Mouse (Mus musculus) megakaryocyte, embryonic 14.5 days (primary cell): Measurements from ENCODE around the gene Olfr65. TPM values are rescaled to one million over a fixed set of nuclear protein-coding genes. Genes with fewer than 3 reads are reported as not detected.
A peak's percentile ranks its signal among the peaks of the same experiment; 100 is the strongest.

Experiments
- H3K27me3 ChIP-seq: replicated peaks from 2 replicates; pipeline ENCODE3; 2012; ENCODE audit warnings: inconsistent platforms
- H3K36me3 ChIP-seq: replicated peaks from 2 replicates; pipeline ENCODE3; 2012; ENCODE audit warnings: low read length, inconsistent platforms, mixed read lengths
- H3K4me1 ChIP-seq: 2 replicates; pipeline ENCODE4 v1.6.1; 2012; ENCODE audit warnings: inconsistent platforms
- H3K4me3 ChIP-seq: replicated peaks from 2 replicates; pipeline ENCODE3; 2012; ENCODE audit warnings: moderate library complexity, mild to moderate bottlenecking, inconsistent platforms
- H3K9me3 ChIP-seq: 2 replicates; pipeline ENCODE4 v1.6.1; 2012; ENCODE audit warnings: inconsistent platforms
- FLI1 ChIP-seq: IDR thresholded peaks from 2 replicates; pipeline ENCODE4 v1.6.1; 2012; ENCODE audit warnings: low read length, inconsistent platforms, mixed read lengths
- GATA1 ChIP-seq: IDR thresholded peaks from 3 replicates; pipeline ENCODE4 v1.6.1; 2012; ENCODE audit warnings: mixed read lengths, low read length, inconsistent platforms, borderline replicate concordance
- polyA plus RNA-seq: library from polyadenylated mRNA; stranded (reverse); fragments of >175 nt; gene quantifications from 2 replicates; pipeline ENCODE4 v1.2.3, GENCODE M21; 2012; ENCODE audit warnings: low replicate concordance; ENCODE audit not compliant: insufficient read depth

Olfr65 gene
- polyA plus RNA-seq, result not detected in 2 replicates

- TF ChIP-seq GATA1 (no peak), FLI1 (no peak)
- no peaks in the 10 kb centered on the region for H3K36me3 ChIP-seq
- no peak within 1 kb of the TSS for H3K4me3 ChIP-seq
- no peaks in the 10 kb centered on the region for H3K27me3 ChIP-seq
- H3K4me1 ChIP-seq, result no peaks in the 10 kb centered on the region
- no peaks in the 10 kb centered on the region for H3K9me3 ChIP-seq
Observed at GRCm38 (mm10) chr7:103903187-103903586, at the start of gene Olfr65. Gene Olfr65, plus strand, starts transcription at chr7:103903487.

DNA sequence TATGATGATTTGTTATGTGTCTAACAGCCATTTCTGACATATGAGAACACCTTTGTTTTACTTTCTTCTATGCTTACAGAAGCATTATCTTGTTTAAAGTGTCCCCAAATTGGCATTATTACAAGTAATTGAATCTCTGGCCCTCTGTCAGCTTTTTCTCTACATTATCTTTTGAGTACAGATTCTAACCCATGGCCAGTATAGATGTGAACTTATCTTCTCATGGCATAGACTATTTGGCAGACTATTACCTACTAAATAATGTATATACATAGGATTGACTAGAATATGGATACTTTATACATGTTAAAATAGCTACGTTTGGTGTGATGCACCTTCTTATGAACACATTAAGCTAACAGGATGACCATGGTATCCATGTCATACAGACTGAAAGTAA is 48.6 kb upstream of the Olfr65 start:
- Histone ChIP-seq H3K36me3 (no peaks in the 10 kb centered on the region), H3K27me3 (no peaks in the 10 kb centered on the region), H3K4me3 (no peak overlapping the region), H3K4me1 (peaks cover 26% of the 10 kb centered on the region), H3K9me3 (no peaks in the 10 kb centered on the region)
- TF ChIP-seq FLI1, result no peak
- TF ChIP-seq GATA1, result no peak

DNA sequence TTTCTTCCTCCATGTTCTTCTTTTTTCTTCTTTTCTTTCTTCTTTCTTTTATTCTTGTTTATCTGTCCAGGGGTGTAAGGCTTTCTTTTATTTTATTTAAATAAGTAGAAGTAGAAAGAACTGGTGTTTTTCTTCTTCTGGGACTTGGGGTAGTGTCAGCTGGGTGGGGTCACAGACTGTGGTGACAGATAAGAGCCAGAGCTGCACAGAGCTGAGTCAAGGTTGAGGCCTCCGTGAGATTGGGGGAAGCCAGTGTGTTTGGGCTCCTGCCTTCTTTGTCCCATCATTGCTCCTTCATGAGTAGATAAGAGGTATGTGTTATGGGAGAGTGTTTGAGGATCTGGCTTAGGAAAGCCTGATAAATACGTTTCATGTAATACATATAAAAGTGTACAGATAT is 44.2 kb upstream of the Olfr65 start:
- Histone ChIP-seq H3K9me3 (no peaks in the 10 kb centered on the region), H3K4me1 (peaks cover 54% of the 10 kb centered on the region), H3K36me3 (no peaks in the 10 kb centered on the region), H3K4me3 (peak overlapping the region; percentile 73), H3K27me3 (no peaks in the 10 kb centered on the region)
- no peak for TF ChIP-seq FLI1
- no peak for TF ChIP-seq GATA1

- no peak overlapping the region for H3K4me3 ChIP-seq
- no peaks in the 10 kb centered on the region for H3K36me3 ChIP-seq
- no peaks in the 10 kb centered on the region for H3K9me3 ChIP-seq
- TF ChIP-seq FLI1 (no peak), GATA1 (no peak)
- no peaks in the 10 kb centered on the region for H3K27me3 ChIP-seq
- H3K4me1 ChIP-seq, result peaks cover 58% of the 10 kb centered on the region
Observed at GRCm38 (mm10) chr7:103860855-103861254, 42.4 kb upstream of the Olfr65 start.

GRCm38 (mm10) chr7:103861531-103861930 is 41.8 kb upstream of the Olfr65 start:
- Histone ChIP-seq H3K27me3 (no peaks in the 10 kb centered on the region), H3K9me3 (no peaks in the 10 kb centered on the region), H3K4me1 (peaks cover 61% of the 10 kb centered on the region), H3K36me3 (no peaks in the 10 kb centered on the region), H3K4me3 (no peak overlapping the region)
- no peak for TF ChIP-seq FLI1
- no peak for TF ChIP-seq GATA1

- peaks cover 62% of the 10 kb centered on the region for H3K4me1 ChIP-seq
Observed at GRCm38 (mm10) chr7:103865716-103866115, 37.6 kb upstream of the Olfr65 start.

DNA sequence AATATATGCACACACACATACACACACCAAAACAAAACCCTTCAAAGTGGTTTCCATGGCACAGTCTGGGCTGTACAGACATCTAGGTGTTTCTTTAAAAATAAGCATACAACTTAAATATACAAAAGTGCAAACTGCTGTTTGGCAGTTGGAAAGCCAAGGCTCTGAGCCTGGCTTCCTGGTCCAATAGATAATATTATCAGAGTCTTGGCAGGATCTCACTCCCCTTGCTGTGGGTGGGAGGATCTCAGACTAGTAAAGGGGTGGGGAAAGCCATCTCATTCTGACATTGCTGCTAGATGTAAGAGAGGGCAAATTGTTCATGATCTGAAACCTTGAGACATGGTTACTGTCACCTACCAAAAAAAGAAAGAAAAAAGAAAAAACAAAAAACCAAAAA is 32.6 kb upstream of the Olfr65 start:
- Histone ChIP-seq H3K9me3 (no peaks in the 10 kb centered on the region), H3K36me3 (no peaks in the 10 kb centered on the region), H3K4me1 (peaks cover 43% of the 10 kb centered on the region), H3K4me3 (no peak overlapping the region), H3K27me3 (no peaks in the 10 kb centered on the region)
- TF ChIP-seq FLI1, result no peak
- TF ChIP-seq GATA1, result no peak

More at GRCm38 (mm10) chr7:103865716-103866115, 37.6 kb upstream of the Olfr65 start:
- Histone ChIP-seq H3K9me3 (no peaks in the 10 kb centered on the region), H3K27me3 (no peaks in the 10 kb centered on the region), H3K4me3 (no peak overlapping the region), H3K36me3 (no peaks in the 10 kb centered on the region)
- TF ChIP-seq GATA1 (no peak), FLI1 (no peak)

DNA sequence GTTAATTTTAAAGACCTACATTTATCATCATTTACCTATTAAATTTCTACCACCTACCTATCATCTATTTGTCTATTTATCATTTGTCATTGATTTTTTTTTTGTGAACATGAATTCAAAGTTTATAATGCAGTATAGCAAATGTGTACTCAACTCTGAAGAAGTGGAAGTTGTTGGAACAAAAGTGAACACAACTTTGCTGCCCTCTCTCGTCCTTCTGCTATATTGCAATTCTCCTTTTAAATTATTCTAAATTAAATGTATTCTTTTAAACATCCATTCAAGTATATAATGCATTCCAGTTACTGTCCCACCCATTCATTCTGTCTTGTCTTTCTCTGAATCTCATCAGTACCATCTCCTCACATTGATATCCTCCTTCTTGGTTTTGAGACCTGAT is 30.2 kb upstream of the Olfr65 start:
- H3K36me3 ChIP-seq, result no peaks in the 10 kb centered on the region
- TF ChIP-seq FLI1 (no peak), GATA1 (no peak)
- H3K9me3 ChIP-seq, result no peaks in the 10 kb centered on the region
- peaks cover 32% of the 10 kb centered on the region for H3K4me1 ChIP-seq
- no peak overlapping the region for H3K4me3 ChIP-seq
- H3K27me3 ChIP-seq, result no peaks in the 10 kb centered on the region

- Histone ChIP-seq H3K36me3 (no peaks in the 10 kb centered on the region), H3K9me3 (no peaks in the 10 kb centered on the region), H3K4me1 (peaks cover 26% of the 10 kb centered on the region), H3K4me3 (no peak overlapping the region), H3K27me3 (no peaks in the 10 kb centered on the region)
- TF ChIP-seq FLI1 (no peak), GATA1 (no peak)
Observed at GRCm38 (mm10) chr7:103874451-103874850, 28.8 kb upstream of the Olfr65 start.

GRCm38 (mm10) chr7:103877093-103877492 is 26.2 kb upstream of the Olfr65 start:
- no peak overlapping the region for H3K4me3 ChIP-seq
- peaks cover 5% of the 10 kb centered on the region for H3K4me1 ChIP-seq
- H3K9me3 ChIP-seq, result no peaks in the 10 kb centered on the region
- H3K36me3 ChIP-seq, result no peaks in the 10 kb centered on the region
- TF ChIP-seq FLI1, result no peak
- TF ChIP-seq GATA1, result no peak
- H3K27me3 ChIP-seq, result no peaks in the 10 kb centered on the region

DNA sequence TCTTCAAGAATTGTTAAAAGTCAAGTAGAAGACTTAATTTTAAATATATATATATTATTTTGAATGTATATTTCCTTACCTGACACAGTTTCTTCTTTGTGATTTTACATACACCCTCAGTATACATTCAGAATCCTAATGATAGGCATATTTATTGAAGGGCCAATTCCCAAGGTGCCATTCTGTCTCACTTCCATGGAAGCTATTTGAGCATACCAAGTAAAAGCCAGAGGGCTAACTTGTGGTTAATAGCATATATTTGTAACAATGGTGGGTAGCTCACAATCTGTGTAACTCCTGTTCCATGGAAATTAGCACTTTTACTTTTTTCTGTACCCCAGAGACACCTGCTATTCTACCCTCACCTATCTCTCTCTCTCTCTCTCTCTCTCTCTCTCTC is 17.1 kb upstream of the Olfr65 start, which contains the start of gene Olfr66:
TSS of gene Olfr66 (minus strand) at position 101 of the 400 bp plus-strand sequence.
- no peaks in the 10 kb centered on the region for H3K9me3 ChIP-seq
- no peaks in the 10 kb centered on the region for H3K4me1 ChIP-seq
- H3K27me3 ChIP-seq, result no peaks in the 10 kb centered on the region
- H3K4me3 ChIP-seq, result no peak within 1 kb of the TSS
- no peak for TF ChIP-seq GATA1
- no peak for TF ChIP-seq FLI1
- H3K36me3 ChIP-seq, result no peaks in the 10 kb centered on the region
